Mouse (Mus musculus) myocyte (in vitro differentiated cells): ENCODE results near the gene Fam222b. TPM values are rescaled to one million over a fixed set of nuclear protein-coding genes. Genes with fewer than 3 reads are reported as not detected.
A peak's percentile ranks its signal among the peaks of the same experiment; 100 is the strongest.

Experiments
- H3K27me3 ChIP-seq: one replicate; pipeline ENCODE4 v1.6.1; 2011; ENCODE audit not compliant: control insufficient read depth, insufficient read depth, insufficient read length
- H3K36me3 ChIP-seq: one replicate; pipeline ENCODE4 v1.6.1; 2011; ENCODE audit not compliant: control insufficient read depth, insufficient read depth
- H3K4me2 ChIP-seq: one replicate; pipeline ENCODE4 v1.6.1; 2011; ENCODE audit warnings: low read depth, control low read depth
- H3K4me3 ChIP-seq: one replicate; pipeline ENCODE4 v1.5.1; 2011; ENCODE audit warnings: mild to moderate bottlenecking, control low read depth, moderate library complexity
- H3K79me2 ChIP-seq: one replicate; pipeline ENCODE4 v1.6.1; 2011; ENCODE audit not compliant: control insufficient read depth, insufficient read depth
- H3ac ChIP-seq: one replicate; pipeline ENCODE4 v1.6.1; 2011; ENCODE audit not compliant: control insufficient read depth, insufficient read length
- CEBPB ChIP-seq: IDR thresholded peaks from 2 replicates; pipeline ENCODE4 v1.6.1; 2011; ENCODE audit warnings: mild to moderate bottlenecking, moderate library complexity; ENCODE audit not compliant: poor library complexity, insufficient read depth, severe bottlenecking
- E2F4 ChIP-seq: IDR thresholded peaks from one replicate; pipeline ENCODE4 v1.6.1; 2011; ENCODE audit warnings: mild to moderate bottlenecking, control low read depth, moderate library complexity; ENCODE audit not compliant: insufficient read depth
- MAX ChIP-seq: IDR thresholded peaks from one replicate; pipeline ENCODE4 v1.6.1; 2011; ENCODE audit warnings: low read depth, mild to moderate bottlenecking, control low read depth
- MYOD1 ChIP-seq, 3 experiments: IDR thresholded peaks; one replicate each; pipeline ENCODE4 v1.6.1; 2011; ENCODE audit warnings: control low read depth in 2 of 3, low read depth in 2 of 3, mild to moderate bottlenecking in 2 of 3, moderate library complexity in 1 of 3; ENCODE audit not compliant: insufficient read length in 2 of 3, control insufficient read depth in 1 of 3
- MYOG ChIP-seq, 3 experiments: IDR thresholded peaks; one replicate each; pipeline ENCODE4 v1.6.1; 2011; ENCODE audit warnings: control low read depth in 2 of 3, low read depth in 2 of 3, mild to moderate bottlenecking in 2 of 3; ENCODE audit not compliant: insufficient read length in 2 of 3, control insufficient read depth in 1 of 3, insufficient read depth in 1 of 3
- POLR2A ChIP-seq: IDR thresholded peaks from one replicate; pipeline ENCODE4 v1.6.1; 2011; ENCODE audit warnings: low read depth, mild to moderate bottlenecking, control low read depth, moderate library complexity; ENCODE audit not compliant: insufficient read length
- POLR2AphosphoS2 ChIP-seq: IDR thresholded peaks from one replicate; pipeline ENCODE4 v1.6.1; 2011; ENCODE audit warnings: low read depth, control low read depth; ENCODE audit not compliant: insufficient read length
- REST ChIP-seq: IDR thresholded peaks from one replicate; pipeline ENCODE4 v1.6.1; 2011; ENCODE audit warnings: mild to moderate bottlenecking, control low read depth, moderate library complexity; ENCODE audit not compliant: insufficient read depth, insufficient read length
- SRF ChIP-seq: IDR thresholded peaks from one replicate; pipeline ENCODE4 v1.6.1; 2011; ENCODE audit warnings: low read depth; ENCODE audit not compliant: control insufficient read depth, insufficient read length
- TCF12 ChIP-seq: IDR thresholded peaks from one replicate; pipeline ENCODE4 v1.6.1; 2011; ENCODE audit warnings: mild to moderate bottlenecking, control low read depth; ENCODE audit not compliant: poor library complexity, insufficient read depth, severe bottlenecking
- TCF3 ChIP-seq: IDR thresholded peaks from one replicate; pipeline ENCODE4 v1.6.1; 2011; ENCODE audit warnings: low read depth, control low read depth; ENCODE audit not compliant: insufficient read length
- USF1 ChIP-seq: IDR thresholded peaks from one replicate; pipeline ENCODE4 v1.6.1; 2011; ENCODE audit warnings: low read depth, mild to moderate bottlenecking, control low read depth, moderate library complexity
- polyA plus RNA-seq: library from polyadenylated mRNA; unstranded; fragments of >200 nt; fragmentation: generic; extraction: Trizol; gene quantifications from one replicate; pipeline ENCODE4 v1.2.1, GENCODE M21; 2012; ENCODE audit warnings: missing spikeins

The Fam222b gene
- polyA plus RNA-seq, 1 experiment, result 16.1 TPM

DNA sequence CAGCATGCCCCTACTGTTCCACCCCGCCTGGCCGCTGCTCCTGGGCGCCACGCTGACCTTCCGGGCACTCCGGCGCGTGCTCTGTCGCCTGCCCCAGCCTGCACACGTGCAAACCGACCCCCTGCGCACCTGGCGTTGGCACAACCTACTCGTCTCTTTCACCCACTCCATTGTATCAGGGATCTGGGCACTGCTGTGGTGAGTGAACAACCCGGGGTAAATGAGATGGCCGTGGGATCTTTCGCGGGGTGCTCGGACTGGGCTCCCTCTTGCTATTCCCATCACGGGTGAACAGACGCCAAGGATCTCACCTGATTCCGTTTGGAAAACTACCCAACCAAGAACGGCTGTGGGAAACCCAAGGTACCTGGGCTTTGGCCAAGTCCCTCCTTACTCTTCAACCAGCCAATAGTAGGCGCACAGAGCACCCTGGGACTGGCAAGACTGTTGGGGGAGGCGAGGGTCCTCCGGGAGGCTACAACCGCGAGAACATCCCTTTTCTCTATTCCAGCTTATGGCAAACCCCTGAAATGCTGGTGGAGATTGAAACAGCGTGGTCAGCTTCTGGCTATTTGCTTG lies 84.5 kb downstream of the Fam222b start:
- no peak for TF ChIP-seq USF1
- TF ChIP-seq CEBPB, result no peak
- peak; percentile 41 for TF ChIP-seq POLR2A
- peak; percentile 96 for TF ChIP-seq POLR2AphosphoS2
- TF ChIP-seq MYOG (IDR thresholded peaks at IDR 0.05; ENCODE audit: control insufficient read depth in 1 of 3, insufficient read depth in 1 of 3, insufficient read length in 2 of 3, low read depth in 2 of 3), result peak in 2 of 3 experiments; percentile 51 to 65
- TF ChIP-seq REST, result no peak
- TF ChIP-seq MYOD1 (IDR thresholded peaks at IDR 0.05; ENCODE audit: control insufficient read depth in 1 of 3, insufficient read length in 2 of 3, low read depth in 2 of 3), result peak in 2 of 3 experiments; percentile 45 to 73
- Histone ChIP-seq H3K4me2 (peak overlapping the region; percentile 95), H3K79me2 (peaks cover 30% of the 10 kb centered on the region), H3ac (peak overlapping the region; percentile 14), H3K36me3 (peaks cover 32% of the 10 kb centered on the region), H3K27me3 (no peaks in the 10 kb centered on the region), H3K4me3 (peak overlapping the region; percentile 62)

DNA sequence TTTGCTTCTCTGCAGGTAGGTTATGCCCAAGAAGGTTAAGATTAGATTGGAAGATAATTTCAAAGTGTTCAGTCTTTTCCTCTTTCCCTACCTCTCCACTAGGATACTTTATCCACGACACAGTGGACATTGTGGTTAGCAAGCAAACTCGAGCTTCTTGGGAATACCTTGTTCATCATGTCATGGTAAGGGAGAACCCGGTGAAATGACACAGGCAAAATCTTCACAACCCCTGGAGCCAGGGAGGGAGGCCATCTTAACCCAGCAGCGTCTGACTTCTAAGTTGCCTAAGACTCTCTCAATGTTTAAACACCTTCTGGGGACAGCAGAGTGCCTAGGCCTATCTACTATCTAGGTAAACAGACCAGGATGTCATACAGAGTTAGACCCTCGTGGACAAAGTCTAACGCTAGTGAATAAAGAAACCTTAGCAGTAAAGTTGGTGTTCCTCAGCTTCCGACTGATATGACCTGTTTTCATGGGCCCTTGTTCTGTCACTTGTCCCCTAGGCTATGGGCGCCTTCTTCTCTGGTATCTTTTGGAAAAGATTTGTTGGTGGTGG lies 85.1 kb downstream of the Fam222b start:
- Histone ChIP-seq H3K4me3 (peak overlapping the region; percentile 62), H3K4me2 (peak overlapping the region; percentile 95), H3K36me3 (peaks cover 32% of the 10 kb centered on the region), H3K27me3 (no peaks in the 10 kb centered on the region), H3K79me2 (peaks cover 33% of the 10 kb centered on the region), H3ac (peak overlapping the region; percentile 14)
- TF ChIP-seq POLR2AphosphoS2, result no peak
- TF ChIP-seq MAX, result no peak
- no peak for TF ChIP-seq E2F4
- TF ChIP-seq TCF12, result no peak
- no peak for TF ChIP-seq MYOG (IDR thresholded peaks at IDR 0.05; ENCODE audit: control insufficient read depth in 1 of 3, insufficient read depth in 1 of 3, insufficient read length in 2 of 3, low read depth in 2 of 3)
- TF ChIP-seq USF1, result no peak
- TF ChIP-seq POLR2A, result no peak
- TF ChIP-seq CEBPB, result no peak
- no peak for TF ChIP-seq SRF
- TF ChIP-seq MYOD1 (IDR thresholded peaks at IDR 0.05; ENCODE audit: control insufficient read depth in 1 of 3, insufficient read length in 2 of 3, low read depth in 2 of 3), result no peak
- TF ChIP-seq TCF3, result no peak
- no peak for TF ChIP-seq REST

DNA sequence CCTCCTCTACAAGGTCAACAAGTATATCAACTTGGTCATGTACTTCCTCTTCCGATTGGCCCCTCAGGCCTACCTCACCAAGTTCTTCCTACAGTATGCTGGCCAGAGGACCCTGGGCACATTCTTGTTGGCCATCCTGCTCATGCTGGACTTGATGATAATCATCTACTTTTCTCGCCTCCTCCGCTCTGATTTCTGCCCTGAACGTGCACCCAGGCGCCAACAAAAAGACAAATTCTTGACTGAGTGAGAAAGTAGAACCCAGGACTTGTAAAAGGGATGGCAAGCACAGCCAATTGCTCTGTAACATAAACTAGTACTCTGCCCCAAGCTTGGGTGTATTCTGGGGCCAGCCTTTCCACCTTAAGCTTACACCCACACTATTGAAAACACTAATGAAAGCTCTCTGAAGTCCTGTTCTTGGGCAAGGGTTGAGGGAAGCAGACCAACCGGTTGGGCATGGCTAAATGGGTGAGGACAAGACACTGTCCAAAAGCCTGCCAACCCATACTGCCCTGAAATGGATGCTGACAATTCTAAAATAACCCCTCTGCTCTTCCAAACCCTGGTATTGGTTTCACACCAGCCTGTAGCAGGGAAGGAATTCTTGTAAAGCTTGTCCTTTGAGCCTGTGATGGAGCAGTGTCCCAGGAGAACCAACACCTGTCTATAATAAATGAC lies 85.8 kb downstream of the Fam222b start:
- Histone ChIP-seq H3K36me3 (peaks cover 32% of the 10 kb centered on the region), H3K4me2 (peak overlapping the region; percentile 95), H3K4me3 (no peak overlapping the region), H3ac (no peak overlapping the region), H3K79me2 (peaks cover 33% of the 10 kb centered on the region), H3K27me3 (no peaks in the 10 kb centered on the region)
- TF ChIP-seq MYOG (IDR thresholded peaks at IDR 0.05; ENCODE audit: control insufficient read depth in 1 of 3, insufficient read depth in 1 of 3, insufficient read length in 2 of 3, low read depth in 2 of 3) (no peak), USF1 (no peak), E2F4 (no peak), POLR2A (no peak), REST (no peak), POLR2AphosphoS2 (peak; percentile 40)

DNA sequence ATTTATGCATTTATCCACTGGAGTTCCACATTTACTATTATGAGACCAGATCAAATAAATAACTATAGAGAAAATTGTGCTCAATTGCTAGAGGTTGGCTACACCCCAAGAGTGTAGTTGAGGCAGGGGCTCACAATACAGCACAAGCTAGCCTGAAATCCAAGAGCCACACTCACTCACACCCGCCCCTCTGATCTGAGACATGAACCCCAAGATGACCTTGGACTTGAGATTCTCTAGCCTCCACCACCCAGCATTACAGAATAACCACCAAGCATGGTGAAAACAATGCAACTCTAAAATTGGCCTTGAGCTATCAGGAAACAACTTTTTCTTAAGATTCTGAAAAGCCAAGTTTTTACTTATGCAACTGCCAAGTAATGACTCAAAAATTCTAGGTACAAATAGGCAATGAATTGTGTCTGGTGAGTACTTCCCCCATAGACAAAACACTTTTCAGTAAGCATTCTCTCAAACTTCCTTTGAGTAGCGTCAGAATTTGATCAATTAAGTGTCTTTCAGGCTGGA lies 87.4 kb downstream of the Fam222b start:
- no peak overlapping the region for H3ac ChIP-seq
- H3K4me3 ChIP-seq, result peak overlapping the region; percentile 91
- TF ChIP-seq POLR2AphosphoS2 (peak; percentile 22), SRF (no peak), USF1 (no peak), POLR2A (peak; percentile 11)
- peaks cover 32% of the 10 kb centered on the region for H3K36me3 ChIP-seq
- H3K4me2 ChIP-seq, result peak overlapping the region; percentile 95
- no peaks in the 10 kb centered on the region for H3K27me3 ChIP-seq
- peaks cover 33% of the 10 kb centered on the region for H3K79me2 ChIP-seq

DNA sequence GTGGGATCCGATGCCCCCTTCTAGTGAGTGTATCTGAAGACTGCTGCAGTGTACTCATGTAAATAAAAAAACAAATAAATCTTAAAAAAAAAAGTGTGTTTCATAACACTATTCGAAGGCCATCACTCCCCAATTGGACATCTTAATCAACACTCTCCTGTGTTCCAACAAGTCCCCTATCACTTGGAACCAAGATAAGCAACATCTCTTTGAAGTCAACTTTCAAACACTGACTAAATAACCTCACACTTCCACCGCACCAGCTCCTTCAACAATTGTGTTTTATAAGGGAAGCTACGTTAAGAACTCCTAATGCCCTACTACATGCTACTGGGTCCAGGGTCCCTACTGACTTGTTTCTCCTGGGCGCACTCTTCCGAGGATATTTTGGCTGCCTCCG lies 88.0 kb downstream of the Fam222b start:
- Histone ChIP-seq H3ac (peak overlapping the region; percentile 67), H3K4me3 (peak overlapping the region; percentile 91), H3K36me3 (peaks cover 32% of the 10 kb centered on the region), H3K27me3 (no peaks in the 10 kb centered on the region), H3K4me2 (peak overlapping the region; percentile 95), H3K79me2 (peaks cover 33% of the 10 kb centered on the region)
- TF ChIP-seq SRF, result no peak
- no peak for TF ChIP-seq MYOD1 (IDR thresholded peaks at IDR 0.05; ENCODE audit: control insufficient read depth in 1 of 3, insufficient read length in 2 of 3, low read depth in 2 of 3)
- TF ChIP-seq TCF12, result no peak
- TF ChIP-seq MYOG (IDR thresholded peaks at IDR 0.05; ENCODE audit: control insufficient read depth in 1 of 3, insufficient read depth in 1 of 3, insufficient read length in 2 of 3, low read depth in 2 of 3), result no peak
